Mouse (Mus musculus) NIH3T3 (cell line): Measurements from ENCODE around the gene 1810049J17Rik.
A peak's percentile ranks its signal among the peaks of the same experiment; 100 is the strongest.

ENCODE experiments used
- DNase-seq: peaks from one replicate; pipeline ENCODE4 v3.0.0-alpha.2; 2012; ENCODE audit warnings: low read depth

1810049J17Rik gene

DNA sequence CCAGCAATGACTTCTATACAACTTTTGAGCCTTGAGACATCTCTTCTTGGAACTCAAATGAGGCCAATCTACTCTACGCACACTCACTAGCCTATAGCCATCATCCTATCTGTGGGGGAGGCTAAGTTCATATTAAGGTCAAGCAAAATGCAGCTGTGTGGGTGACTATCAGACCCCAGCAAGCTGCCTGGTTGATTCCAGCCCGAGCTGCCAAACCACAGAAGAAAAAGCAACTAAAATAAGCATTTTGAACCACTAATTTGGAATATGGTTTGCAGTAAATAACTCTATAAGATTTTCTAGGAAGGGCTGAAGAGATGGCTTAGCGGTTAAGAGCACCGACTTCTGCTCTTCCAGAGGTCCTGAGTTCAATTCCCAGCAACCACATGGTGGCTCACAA, 11.0 kb downstream of the 1810049J17Rik start:
- DNase-seq = peak; percentile 34

DNA sequence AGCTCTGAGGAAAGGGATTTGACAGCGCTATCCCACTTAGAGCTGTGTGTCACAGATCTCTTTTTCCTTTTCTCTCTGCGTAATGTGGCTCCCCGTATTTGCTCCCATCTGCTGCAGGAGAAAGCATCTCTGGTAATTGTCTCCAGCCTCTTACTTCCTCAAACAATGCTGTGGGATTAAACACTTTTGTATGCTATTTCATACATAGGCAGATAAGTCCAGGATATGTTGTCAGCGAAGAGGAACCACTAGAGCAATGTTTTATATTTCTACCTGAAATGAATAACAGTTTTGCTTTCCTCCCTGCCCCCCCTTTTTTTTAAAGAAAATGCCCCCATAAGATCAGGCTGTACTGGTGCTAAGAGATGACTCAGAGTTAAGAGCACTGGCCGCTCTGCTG, 13.2 kb downstream of the 1810049J17Rik start:
- DNase-seq = no peak

DNA sequence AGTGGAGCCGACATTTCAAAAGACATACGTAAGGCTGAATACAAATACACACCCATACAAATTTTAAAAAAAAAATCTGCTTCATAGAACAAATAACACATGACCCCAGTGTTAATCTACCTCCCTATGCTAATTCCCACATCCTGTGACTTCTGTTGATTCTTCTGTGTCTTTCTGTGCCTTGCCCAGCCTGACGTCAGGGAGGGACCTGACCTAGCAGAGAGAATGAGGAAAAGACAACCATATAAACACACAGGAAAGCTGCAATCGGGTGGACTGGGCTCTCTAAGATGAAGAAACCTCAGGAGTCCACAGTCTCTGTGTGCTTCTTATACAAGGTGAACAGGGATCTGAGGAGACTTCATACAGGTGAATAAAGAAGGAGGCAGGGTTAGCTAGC, 14.6 kb downstream of the 1810049J17Rik start:
- no peak for DNase-seq

DNA sequence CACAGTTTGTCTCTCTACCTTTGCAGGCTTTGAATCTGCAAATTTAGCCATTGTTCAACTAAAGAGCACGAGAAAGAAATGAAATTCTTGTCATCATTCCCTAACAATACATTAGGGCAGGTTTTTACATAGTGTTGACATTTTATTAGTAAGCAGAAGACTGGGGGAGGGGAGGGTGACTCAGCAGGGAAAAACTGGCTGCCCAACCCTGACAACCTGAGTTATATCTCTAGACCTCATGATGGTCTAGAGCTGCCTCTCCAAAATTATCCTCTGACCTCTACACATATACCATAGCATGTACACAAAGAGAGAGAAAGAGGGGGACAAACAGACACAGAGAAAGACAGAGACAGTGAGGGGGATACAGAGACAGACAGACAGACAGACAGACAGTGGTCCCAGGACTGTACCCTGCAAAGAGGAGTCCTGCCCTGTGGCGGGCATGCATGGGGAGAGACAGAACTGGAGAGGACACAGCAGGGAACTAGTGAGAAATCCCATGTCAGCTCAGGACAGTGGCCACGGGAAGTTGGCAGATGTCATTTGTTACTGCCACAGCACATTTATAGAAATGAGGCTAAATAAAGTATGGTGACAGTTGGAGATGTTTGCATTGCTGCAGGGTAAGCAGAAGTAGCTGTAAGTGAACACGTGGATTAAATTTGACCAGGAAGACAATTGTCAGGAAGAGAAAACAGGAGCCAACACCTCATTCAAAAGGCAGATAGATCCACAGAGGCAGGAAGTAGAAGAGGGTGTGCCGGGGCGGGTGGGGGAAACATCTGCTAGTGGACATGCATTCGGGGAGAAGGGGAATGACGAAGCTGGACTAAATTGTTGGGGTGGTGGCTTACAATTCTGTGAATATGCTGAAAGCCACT, 15.3 kb downstream of the 1810049J17Rik start:
- DNase-seq = peak; percentile 60

DNA sequence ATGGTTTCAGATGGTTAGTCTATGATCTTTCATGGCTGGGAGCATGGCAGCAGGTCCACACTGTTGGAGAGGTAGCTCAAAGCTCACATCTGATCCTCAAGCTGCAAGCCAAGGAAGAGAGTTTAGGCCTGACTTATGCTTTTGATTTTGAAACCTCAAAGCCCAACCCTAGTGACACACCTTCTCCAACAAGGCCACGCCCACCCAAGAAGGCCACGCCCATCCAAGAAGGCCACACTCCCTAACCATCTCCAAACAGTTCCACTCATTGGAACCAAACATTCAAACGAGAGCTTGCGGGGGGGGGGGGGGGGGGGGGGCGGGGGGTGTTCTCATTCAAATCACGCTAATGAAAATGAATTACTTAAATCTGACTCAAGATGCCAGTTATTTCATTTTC, 19.9 kb downstream of the 1810049J17Rik start:
- DNase-seq = peak; percentile 25

DNA sequence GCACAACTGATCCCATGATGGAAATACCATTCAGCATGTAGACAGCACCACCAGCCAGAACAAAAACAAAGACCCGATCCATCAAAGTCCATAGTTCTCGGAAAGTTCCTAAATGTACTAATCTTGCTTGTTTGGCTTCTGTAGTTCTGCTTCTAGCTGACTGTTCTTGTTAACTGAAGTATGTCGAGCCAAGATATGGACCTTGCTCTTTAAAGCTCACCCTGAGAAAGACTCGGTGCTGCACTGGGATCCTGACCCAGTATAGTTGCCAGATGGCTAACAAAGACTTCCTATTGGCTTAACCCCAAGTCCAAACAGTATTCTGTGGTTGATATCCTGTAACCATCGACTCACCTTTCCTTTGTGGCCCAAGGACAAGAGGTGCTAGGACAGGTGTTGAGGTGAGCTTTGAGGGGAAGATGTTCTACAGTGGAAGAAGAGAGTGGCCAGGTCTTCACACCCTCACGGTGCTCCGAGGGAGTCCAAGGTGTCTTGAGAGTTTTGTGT, 23.4 kb downstream of the 1810049J17Rik start:
- no peak for DNase-seq

DNA sequence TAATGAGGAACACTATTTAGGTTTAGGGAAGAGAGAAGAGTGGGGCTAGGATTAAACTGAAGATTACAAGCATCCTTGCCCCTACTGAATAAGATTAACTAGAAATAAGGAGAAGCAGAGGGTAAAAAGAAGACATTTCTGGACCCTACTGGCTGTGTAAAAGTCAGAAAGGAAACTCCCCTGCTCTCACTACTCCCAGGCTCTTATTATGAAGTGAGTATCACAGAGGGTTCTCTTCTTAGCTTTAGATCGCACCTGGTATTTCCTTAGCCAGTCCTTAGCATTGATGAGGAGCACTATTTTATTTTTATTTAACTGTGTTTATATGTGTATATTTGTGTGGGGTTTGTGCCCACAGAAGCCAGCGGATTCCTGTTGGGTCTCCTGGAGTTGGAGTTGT, 25.5 kb downstream of the 1810049J17Rik start:
- DNase-seq = no peak

DNA sequence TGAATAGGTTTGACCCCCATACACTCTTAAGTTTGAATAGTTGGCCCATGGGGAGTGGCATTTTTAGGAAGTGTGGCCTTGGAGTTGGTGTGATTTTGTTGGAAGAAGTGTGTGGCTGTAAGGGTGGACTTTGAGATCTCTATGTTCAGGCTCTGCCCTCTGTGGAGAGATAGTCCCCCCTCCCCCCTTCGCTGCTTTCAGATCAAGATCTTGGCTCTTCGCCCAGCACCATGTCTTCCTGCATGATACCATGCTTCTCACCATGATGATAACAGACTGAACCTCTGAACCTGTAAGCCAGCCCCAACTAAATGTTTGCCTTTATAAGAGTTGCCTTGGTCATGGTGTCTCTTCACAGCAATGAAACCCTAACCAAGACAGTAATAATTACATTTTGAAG, 29.9 kb downstream of the 1810049J17Rik start:
- no peak for DNase-seq

DNA sequence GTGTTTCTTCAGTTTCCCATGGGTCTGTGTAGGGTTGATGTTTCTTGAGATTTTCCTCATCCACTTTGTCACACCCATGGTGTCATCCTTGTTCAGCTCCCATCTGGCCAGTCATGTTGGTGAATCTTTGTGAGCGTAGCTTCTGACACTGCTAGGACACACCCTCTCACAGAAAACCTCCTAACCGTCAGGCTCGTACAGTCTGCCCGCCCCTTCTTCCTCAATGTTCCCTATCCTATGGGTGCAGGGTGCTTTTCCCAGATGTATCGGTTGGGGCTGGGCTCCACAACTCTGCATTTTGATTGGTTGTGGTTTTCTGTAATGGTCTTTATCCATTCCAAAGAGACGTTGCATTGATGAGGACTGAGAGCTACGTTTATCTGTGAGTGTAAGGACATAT, 31.4 kb downstream of the 1810049J17Rik start:
- DNase-seq = no peak

DNA sequence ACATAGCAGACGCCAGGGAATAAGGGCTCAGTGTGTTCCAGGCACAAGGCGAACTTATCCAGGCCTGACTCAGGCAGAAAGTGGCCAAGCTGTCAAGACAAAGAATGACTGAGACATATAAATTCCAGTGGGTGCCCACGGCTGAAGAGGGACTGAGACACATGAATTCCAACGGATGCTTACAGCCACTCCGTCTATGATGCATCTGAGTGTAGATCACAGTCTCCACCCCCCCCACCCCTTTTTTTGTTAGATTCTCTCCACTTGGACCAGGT, 36.2 kb downstream of the 1810049J17Rik start:
- peak; percentile 6 for DNase-seq

DNA sequence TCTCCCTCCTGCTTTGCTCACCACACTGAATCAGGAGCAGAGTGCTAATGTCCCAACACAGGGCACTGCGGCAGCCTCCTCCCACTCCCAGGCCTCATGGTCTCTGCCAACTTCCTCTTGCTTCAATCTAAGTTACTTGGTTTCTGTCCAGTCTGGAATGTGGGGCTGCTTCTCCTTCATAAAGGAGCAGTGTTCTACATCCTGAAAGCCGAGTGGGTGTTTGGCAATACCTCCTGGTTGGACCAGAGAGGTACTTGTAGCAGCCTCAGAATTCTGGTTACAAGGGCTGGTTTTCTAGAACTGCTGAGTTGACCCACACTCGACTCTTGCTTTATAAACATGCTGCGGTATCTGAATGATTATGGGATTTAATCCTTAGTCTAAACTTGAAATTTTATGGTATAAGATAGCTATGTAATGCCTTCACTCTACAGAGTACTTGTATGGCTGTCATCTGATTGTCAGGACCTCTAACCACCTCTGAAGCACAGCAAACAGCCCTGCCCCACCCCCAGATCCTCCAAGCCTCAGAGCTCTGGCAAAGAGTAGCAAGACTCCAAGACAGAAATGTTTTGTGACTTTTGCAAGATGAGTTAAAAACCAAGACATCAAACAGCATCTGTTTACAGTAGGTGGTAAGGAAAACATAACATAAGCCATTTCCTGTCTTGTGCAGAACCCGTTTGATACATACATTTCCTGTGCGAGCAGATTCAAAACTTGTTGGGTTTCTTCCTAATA, 36.7 kb downstream of the 1810049J17Rik start:
- DNase-seq = peak; percentile 44

DNA sequence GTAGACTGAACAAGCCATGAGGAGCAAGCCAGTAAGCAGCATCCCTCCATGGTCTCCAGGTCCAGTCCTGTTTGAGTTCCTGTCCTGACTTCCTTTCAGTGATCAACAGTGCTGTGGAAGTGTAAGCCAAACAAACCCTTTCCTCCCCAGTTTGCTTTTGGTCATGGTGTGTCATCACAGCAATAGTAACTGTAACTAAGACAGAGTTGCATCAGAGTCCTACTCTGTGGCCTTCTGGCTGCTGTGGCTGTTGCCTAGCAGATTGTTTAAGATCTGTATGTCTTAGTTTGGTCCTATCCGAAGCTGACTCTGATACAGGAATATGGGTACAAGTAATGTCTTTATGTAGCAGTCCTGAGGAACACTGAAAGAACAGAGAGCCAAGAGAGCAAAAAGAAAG, 41.9 kb downstream of the 1810049J17Rik start:
- DNase-seq = peak; percentile 10

DNA sequence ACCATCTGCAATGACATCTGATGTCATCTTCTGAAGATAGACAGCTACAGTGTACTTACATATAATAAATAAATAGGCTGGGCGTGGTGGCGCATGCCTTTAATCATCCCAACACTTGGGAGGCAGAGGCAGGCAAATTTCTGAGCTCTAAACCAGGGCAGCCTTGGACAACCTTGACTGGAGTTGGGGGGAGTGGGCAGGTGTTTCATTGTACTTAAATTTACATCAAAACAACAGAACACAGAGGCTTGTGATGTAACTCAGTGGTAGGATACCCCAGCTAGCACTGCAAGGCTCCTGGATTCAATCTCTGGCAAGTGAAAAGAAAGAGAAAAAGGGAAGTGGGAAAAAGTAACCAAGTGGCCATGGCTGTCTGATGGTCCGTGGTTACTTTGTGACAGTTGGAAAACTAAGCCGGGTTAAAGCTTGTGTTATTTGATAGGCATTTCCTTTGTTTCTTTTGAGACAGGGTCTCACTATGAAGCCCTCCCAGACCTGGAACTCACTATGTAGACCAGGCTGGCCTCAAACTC, 46.5 kb downstream of the 1810049J17Rik start:
- DNase-seq = no peak

DNA sequence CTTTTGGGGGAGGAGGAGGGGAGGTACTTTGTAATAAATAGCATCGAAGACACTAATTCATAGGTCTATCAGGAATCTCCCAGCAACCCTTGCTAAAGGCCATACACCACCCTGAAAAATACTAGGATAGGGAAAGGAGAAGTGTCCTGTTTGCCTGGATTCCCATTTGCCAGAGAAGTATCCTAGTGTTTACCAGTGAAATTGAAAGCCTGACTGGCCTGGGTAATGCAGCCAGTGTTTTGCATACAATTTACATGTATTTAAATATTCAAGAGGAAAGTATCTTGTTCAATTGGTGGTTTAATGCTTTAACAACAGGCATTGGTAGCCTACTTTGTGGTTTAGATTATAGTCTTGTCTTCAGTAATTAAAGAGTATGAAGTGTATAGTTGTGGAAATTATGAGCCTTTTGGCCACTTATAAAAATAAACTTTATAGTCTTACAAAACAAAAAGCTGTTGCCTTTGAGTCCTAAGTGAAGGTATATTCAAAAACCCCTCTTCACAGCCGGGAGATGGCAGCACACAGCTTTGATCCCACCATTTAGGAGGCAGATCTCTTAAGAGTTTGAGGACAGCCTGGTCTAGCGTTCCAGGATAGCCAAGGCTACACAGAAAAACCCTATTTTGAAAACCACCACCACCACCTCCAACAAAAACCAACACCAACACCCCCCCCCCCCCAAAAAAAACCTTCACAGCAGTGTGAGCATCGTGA, 47.5 kb downstream of the 1810049J17Rik start:
- peak; percentile 31 for DNase-seq

DNA sequence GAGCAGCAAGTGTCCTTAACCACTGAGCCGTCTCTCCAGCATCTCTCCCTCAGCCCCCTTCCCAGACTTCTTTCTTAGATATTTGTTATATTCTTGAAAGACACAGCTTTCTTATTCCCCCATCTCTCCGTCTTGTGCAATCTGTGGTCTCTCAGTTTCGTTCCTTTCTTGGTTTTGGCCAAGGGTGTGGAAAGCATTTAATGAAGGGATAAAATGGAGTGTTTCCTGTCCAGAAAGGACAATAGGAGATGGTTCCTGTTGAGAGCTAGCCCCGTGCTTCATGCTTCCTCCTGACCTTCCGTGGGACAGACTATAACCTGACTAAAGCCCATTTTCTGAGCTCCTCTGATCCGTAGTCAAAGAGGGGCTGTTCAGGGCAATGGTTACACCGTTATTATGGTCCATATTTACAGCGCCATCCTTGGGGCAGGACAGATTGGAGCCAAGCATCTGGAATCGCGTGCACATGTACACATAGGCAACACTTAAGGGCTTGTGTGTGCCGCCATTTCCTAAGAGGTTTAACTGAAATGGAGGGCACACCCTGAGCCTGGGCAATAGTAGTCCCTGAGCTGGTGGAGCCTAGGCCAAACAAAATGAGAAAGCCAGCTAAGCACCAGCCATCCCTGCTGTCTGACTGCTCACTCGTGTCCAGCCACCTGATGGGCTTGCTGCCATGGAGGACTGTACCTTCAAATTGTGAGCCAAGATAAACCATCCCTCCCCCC, 48.2 kb downstream of the 1810049J17Rik start:
- no peak for DNase-seq
